Mouse (Mus musculus) megakaryocyte progenitor cell, adult 5-6 weeks (primary cell): ENCODE data around the gene Fga. TPM values are rescaled to one million over a fixed set of nuclear protein-coding genes. Genes with fewer than 3 reads are reported as not detected.

Source experiments
- ATAC-seq: replicated peaks from 2 replicates; pipeline ENCODE4 v1.8.0; 2016; ENCODE audit warnings: mild to moderate bottlenecking, moderate TSS enrichment, inconsistent platforms; ENCODE audit not compliant: poor library complexity
- total RNA-seq, 2 experiments: library from RNA; stranded (forward) in 1 of 2; stranded (reverse) in 1 of 2; fragments of 157-497, 149-512 nt in 1 of 2; fragments of 200-1000 nt in 1 of 2; gene quantifications; 2 replicates each; pipeline versions ENCODE4 v1.2.3 to v1.2.4; 2015 to 2017

Fga gene
- total RNA-seq (2015), result not detected in 2 replicates
- total RNA-seq (2017), result not detected in 2 replicates

DNA sequence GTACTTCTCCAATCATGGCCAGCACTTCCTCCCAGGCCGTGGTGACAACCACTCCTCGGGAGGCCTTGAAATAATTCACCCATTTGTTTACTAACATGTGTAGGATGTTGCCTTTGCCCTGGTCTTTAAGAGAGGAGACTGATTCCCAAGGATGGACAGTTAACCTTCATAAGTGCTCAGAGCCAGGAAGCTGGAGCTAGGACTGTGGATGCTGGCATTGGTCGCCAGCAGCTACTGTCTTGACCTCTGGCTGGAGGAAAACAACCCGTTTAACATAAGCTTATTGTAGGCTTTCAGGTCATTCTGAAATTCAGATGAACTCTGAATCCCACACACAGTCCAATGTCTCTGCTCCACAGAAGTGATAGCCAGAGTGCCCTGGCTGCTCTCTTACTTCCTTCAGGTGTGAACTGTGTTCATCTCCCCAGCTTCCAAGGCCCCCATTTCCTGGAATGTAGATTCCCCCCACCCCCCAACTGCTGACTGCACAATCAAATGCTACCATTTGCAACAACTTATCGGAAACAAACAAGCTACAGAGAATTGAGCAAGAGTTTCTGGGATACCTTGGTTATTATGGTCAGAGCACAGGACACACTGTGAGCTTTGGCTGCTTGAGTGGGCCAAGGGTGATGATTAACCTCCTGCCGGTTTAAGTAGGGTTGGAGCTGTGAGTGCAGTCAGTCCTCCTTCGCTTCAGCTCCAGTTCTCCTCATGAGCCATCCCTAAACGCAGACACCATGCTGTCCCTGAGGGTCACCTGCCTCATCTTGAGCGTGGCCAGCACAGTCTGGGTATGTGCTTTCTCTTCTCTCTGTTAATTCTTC, at the start of gene Fga:
Gene Fga, plus strand, starts transcription at position 602 of the 827 bp plus-strand sequence.
- ATAC-seq, result no peak

DNA sequence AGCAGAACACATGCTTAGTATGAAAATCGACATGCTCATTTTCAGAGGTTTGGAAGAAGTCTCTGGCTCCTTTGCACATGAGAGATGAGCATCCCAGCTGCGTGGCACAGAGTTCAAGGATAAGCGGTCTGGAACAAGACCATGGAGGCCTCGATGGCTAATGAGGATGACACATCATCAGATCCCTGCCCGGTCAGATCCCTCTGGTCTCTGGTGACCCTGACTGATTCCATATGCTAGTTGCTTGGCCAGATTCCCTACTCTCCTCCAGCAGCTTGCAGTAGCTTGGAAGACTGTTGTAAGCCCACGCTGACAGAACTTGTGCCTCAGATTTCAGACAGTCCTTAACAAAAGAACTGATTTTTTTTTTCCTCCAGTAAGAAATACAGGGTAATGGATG, 45.1 kb upstream of the Fga start:
- ATAC-seq, result no peak

DNA sequence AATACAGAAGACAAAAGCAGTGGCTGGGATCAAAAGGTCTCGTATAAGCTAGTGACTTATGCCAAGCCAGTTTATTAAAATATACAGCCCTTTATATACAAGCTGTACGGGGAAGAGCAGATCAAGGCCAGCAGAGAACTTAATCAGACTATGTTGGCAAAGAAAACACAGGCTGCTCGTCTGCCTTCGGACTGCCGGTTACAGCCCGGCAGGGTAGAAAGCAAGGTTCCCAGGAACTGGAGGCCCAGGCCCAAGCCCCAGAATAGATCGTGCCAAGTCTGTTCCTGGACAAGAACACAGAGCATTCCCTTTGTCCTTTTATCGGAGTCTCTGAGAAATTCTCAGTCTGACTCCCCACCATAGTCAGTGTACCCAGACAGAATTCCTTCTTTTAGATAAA, 44.0 kb upstream of the Fga start:
- no peak for ATAC-seq

GRCm38 (mm10) chr3:82984840-82985239, 41.0 kb upstream of the Fga start:
- no peak for ATAC-seq

GRCm38 (mm10) chr3:82991963-82992362, 33.9 kb upstream of the Fga start:
- no peak for ATAC-seq

GRCm38 (mm10) chr3:82992956-82993355, 32.9 kb upstream of the Fga start:
- ATAC-seq, result no peak

DNA sequence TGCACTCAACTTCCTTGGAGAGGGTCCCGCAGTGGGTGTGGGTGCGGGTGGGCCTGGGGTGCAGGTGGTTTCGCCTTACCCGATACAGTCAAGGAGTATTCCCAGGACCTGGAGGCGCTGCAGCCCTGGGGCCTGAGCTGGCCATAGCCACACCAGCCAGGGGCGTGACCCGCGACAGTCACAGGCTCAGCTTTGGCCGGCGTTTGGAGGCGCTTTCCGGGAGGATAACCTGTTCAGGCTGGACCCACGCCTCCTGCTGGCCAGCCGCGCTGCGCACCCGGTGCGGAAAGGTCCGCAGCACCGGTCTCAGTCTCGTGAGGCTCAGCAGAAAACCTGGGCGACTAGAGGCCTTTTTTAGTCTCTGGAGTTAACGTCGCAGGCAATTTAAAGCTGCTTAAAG, 30.5 kb upstream of the Fga start:
- peak; percentile 77 for ATAC-seq

DNA sequence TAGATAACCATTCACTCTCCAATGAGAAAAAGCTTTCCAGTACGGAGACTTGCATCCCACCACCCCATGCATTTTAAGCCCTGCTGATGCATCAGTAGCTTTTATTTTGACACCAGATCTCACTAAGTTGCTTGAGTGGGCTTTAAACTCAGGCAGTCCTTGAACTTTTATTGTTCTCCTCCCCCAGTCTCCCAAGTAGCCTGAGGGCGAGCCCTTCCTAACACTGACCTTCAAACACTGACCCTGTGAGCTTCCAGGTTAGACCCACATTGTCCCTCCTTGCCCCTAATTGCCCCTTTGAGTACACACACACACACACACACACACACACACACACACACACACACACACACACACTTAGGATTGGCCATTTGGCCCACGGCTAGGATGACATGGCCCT, 29.2 kb upstream of the Fga start:
- ATAC-seq, result no peak

DNA sequence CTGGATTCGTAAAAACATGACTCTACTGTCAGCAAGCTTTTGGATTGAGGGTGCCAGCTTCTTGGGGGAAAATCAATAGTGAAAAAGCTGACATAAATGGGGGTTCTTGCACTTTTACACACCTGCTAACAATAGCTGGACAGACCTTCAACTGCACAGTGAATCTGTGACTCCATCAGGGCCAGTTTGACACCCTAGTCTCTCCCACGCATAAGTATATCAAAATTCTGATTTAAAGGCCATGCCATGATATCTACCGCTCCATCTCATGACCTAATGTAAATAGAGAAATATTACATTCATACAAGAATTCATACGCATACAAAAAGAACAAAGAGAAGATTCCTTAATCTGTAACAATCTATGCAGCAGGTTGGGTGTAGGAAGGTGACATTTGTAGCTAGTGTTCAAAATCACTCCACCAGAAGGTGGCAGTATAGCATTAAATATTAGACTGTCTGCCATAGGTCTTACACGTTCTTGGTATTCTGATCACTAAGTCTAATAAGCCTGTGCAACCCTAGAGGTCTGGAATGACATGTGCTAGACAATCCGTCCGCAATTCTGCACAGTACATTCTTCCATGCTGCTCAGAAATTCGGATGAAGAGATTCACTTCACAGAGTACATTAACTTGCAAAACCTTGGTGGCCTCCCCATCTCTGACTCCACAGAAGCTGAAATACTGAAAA, 27.0 kb upstream of the Fga start:
- ATAC-seq, result peak; percentile 80

DNA sequence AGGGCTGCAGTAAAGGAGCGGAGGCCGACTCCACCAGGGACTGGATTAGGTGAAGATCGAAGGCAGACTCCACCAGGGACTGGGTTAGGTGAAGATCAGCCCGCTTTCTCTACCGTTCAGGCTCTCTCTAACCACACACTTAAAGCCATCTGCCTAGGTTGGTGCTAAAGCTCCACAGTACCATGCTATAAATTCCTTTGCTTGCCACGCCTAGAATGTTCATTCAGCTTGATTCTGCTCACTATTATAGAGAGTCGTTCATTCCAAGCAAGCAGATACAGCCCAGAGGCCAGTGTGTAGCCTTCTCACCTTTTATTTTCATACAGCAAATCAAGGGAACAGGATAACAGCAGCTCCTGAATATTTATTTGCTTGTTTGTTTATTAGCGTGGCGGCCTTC, 25.9 kb upstream of the Fga start:
- no peak for ATAC-seq

DNA sequence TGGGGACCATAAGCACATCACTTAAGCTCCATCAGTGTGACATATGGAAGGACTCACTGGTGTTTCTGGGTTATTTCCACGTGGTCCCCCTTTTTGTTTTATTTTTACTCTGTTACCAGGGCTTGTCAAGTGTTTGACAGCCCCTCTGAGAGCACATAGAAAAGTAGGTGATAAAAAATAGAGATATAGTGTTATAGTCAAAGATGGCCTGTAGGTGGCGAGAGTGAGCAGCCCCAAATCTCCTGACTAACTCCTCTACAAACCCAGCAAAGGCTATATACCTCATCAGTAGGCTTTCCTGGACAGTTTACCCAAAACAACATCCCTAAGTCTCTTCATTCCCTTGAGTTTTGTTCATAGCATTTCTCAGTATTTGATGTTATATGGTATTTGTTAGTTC, 23.7 kb upstream of the Fga start:
- ATAC-seq, result peak; percentile 83

DNA sequence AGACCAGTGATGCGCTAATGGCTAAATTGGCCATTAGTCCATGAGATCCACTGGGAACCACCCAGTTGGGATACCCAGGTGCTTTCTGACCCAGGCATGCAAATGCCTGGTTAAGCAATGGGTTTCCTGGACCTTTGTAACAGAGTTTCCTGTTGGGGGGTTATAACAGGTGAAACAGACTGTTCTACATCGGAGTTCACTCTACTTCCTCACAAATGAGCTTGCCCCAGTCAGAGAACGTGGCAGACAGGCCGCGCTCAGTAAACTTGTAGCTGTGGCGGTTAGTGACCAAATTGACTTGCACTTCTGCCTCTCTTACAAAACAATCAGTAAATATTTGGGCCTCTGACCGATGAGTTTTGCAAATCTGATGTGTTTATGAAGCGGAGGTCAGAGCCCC, 22.8 kb upstream of the Fga start:
- no peak for ATAC-seq

DNA sequence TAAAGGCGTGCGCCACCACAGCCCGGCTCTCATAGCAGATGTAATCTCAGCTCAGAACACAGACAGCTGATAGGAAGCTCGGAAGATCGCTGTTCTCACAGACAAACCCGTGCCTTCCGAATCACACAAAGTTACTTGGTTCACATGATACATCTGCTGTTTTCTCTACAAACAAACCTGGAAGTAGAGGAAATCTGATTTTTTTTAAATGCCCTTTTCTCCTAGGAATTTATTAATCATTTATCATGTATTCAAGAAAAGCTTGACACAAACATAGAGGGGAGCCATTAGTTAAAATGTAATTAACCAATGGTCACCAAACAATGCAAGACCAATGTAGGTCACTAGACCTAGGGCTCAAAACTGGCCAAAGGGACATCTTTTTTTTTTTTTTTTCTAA, 21.1 kb upstream of the Fga start:
- no peak for ATAC-seq

DNA sequence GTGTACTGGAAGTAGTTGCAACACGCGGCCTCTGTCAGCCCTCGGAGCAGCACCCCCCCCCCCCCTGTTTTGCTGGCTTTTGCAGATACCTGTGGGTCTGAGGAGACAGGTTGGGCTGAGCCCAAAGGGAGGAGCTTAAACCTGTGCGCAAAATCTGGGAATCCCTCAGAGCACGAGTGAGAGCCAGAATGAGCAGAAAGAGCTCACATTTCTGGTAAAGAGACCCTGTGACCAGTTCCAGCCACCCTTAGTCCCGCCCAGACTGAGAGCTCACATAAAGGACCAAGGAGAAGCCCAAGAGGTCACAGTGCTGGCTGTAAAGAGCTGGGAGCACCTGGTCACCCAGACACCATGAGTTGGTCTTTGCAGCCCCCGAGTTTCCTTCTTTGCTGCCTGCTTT, 18.3 kb upstream of the Fga start, which contains the start of gene Fgg:
Gene Fgg, plus strand, starts transcription at position 168 of the 400 bp plus-strand sequence.
- ATAC-seq, result no peak

- ATAC-seq, result no peak
Measured at GRCm38 (mm10) chr3:83010291-83010690, 15.6 kb upstream of the Fga start.

GRCm38 (mm10) chr3:83011136-83011535, 14.7 kb upstream of the Fga start:
- no peak for ATAC-seq

GRCm38 (mm10) chr3:83011565-83011964, 14.3 kb upstream of the Fga start:
- ATAC-seq, result no peak

DNA sequence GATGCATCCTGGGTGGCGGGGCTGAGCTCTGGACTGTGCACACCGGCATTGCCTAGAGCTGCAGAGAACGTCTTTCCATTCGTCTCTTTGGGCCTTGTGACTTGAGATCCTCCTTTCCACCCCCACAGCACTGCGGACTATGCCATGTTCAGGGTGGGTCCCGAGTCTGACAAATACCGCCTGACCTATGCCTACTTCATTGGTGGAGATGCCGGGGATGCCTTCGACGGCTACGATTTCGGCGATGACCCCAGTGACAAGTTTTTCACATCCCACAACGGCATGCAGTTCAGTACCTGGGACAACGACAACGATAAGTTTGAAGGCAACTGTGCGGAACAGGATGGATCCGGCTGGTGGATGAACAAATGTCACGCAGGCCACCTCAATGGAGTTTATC, 13.2 kb upstream of the Fga start:
- ATAC-seq, result no peak

DNA sequence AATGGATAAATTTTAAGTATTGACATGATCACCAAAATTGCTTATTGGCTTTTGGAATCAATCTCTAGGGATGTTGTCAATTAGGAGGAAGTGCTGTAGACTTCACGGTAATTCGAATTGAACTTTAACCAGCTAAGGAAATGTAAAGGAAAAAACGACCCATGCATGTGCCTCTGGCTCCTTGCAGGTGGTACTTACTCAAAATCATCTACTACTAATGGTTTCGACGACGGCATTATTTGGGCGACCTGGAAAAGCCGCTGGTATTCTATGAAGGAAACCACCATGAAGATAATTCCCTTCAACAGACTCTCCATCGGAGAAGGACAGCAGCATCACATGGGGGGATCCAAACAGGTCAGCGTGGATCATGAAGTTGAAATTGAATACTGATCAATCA, 11.9 kb upstream of the Fga start:
- ATAC-seq, result no peak

- no peak for ATAC-seq
Measured at GRCm38 (mm10) chr3:83016236-83016635, 9.6 kb upstream of the Fga start.

- no peak for ATAC-seq
Measured at GRCm38 (mm10) chr3:83020387-83020786, 5.5 kb upstream of the Fga start.

GRCm38 (mm10) chr3:83021176-83021575, 4.7 kb upstream of the Fga start:
- ATAC-seq, result no peak
